Mouse (Mus musculus): ENCODE measurements around the gene Aldh16a1. TPM values are rescaled to one million over a fixed set of nuclear protein-coding genes. Genes with fewer than 3 reads are reported as not detected.

The Aldh16a1 gene
- polyA plus RNA-seq, 1 experiment from 2014 or later, result 46.4 TPM

DNA sequence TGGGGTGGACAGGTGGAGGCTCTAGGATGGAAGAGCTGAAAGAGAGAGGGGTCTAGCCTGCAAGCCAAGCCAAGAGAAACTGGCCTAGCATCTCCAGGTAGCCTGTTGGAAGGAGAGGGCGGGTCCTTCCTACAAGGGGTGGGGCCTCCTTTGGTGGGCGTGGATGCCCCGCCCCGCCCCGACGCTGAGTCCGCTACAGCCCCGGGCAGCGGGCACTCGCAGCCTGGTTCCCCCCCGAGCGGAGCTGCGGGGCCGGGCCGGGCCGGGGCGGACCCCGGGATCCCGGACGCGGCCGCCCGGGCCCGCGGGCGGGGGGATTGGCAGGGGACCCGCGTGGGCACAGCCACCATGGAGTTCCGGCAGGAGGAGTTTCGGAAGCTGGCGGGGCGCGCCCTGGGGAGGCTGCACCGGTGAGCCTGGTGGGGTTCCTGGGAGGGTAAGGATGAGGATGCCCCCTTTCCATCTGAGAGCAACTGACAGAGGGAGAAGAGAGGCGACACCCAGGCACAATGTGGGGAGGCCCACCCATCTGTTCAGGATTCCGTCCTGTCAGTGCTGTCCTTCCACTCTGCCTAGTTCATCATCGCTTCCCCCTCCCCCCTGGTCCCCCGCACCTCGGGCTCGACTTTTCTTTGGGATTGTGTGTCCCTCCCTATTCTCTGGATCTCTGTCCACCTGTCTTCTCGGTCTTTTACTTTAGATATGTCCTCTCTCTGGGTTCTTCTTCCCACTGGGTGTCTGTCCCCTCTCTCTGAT lies 9.5 kb upstream of the Aldh16a1 start, which contains the start of gene Slc17a7:
Gene Slc17a7 (plus strand): TSS at position 215 of the 756 bp plus-strand sequence.
- Histone ChIP-seq H3K4me3 (peak within 1 kb of the TSS; percentile 47), H3K36me3 (peaks cover 20% of the 10 kb centered on the region), H3K4me1 (peaks cover 13% of the 10 kb centered on the region), H3K9me3 (peaks cover 4% of the 10 kb centered on the region; the same call in 1 of the 2 replicates), H3K4me2 (replicated peaks) (peak within 1 kb of the TSS; percentile 73), H3K27ac (no peak within 1 kb of the TSS), H3K27me3 (peaks cover 66% of the 10 kb centered on the region), H3K9ac (peak within 1 kb of the TSS; percentile 59)
- no peak for ATAC-seq (ENCODE audit: low FRiP score, low read depth)
- 2% methylated on average over 34 of the region's 41 CpGs for WGBS

DNA sequence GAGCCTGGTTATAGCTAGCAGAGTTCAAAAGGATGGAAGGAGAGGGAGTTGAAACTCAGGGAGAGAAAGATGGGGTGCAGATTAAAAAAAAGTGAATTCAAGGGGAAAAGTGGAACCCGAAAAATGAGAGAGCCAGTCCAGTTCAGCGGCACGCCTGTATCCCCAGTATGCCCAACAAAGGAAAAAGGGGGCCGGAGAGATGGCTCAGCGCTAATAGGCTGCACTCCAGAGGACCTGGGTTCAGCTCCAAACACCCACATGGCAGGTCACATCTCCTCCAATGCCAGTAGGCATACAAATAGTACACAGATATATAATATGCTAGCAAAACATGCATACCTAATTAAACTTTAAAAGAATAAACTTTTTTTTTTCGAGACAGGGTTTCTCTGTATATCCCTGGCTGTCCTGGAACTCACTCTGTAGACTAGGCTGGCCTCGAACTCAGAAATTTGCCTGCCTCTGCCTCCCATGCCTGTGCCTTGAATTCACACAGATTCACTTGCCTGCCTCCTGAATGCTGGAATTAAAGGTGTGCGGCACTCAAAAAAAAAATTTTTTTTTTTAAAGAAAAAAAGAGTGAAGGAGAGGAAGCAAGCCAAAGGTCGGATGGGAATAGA lies 8.7 kb upstream of the Aldh16a1 start:
- Histone ChIP-seq H3K4me2 (replicated peaks) (peak overlapping the region; percentile 72; the same call in 1 of the 2 replicates), H3K4me1 (peaks cover 13% of the 10 kb centered on the region), H3K27me3 (peaks cover 58% of the 10 kb centered on the region), H3K4me3 (peak overlapping the region; percentile 47), H3K36me3 (peaks cover 28% of the 10 kb centered on the region), H3K27ac (no peak overlapping the region), H3K9ac (no peak overlapping the region), H3K9me3 (no peaks in the 10 kb centered on the region)
- ATAC-seq (ENCODE audit: low FRiP score, low read depth), result no peak
- WGBS, result 69% methylated on average over 9 of the region's 9 CpGs

DNA sequence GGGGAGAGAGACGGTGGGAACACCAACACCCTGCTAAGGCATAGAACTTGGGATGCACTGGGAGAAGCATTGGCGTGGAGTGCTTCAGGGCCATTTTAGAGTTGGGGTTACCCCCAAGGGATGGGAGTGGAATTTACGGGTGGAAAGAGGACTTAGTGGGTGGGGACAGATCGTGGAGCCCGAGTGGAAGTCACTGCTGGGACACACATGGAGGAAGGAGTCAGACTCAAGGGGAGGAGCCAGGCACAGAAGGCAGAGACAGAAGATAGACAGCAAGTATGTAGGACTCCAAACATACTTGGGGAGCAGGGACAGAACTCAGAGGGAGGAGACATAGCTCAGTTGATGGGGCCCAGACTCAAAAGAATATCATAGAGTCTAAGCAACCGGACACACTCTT lies 8.2 kb upstream of the Aldh16a1 start:
- no peaks in the 10 kb centered on the region for H3K9me3 ChIP-seq
- H3K4me1 ChIP-seq, result peaks cover 13% of the 10 kb centered on the region
- H3K36me3 ChIP-seq, result peaks cover 34% of the 10 kb centered on the region
- peak overlapping the region; percentile 72 for H3K4me2 ChIP-seq (replicated peaks)
- H3K27ac ChIP-seq, result no peak overlapping the region
- 25% methylated on average over 6 of the region's 6 CpGs for WGBS
- peak overlapping the region; percentile 48; the same call in 1 of the 2 replicates for H3K9ac ChIP-seq
- peak overlapping the region; percentile 40 for H3K4me3 ChIP-seq
- ATAC-seq (ENCODE audit: low FRiP score, low read depth), result 0 out of 2 replicates have a peak, but pooled peaks have one; percentile 2
- H3K27me3 ChIP-seq, result peaks cover 52% of the 10 kb centered on the region

DNA sequence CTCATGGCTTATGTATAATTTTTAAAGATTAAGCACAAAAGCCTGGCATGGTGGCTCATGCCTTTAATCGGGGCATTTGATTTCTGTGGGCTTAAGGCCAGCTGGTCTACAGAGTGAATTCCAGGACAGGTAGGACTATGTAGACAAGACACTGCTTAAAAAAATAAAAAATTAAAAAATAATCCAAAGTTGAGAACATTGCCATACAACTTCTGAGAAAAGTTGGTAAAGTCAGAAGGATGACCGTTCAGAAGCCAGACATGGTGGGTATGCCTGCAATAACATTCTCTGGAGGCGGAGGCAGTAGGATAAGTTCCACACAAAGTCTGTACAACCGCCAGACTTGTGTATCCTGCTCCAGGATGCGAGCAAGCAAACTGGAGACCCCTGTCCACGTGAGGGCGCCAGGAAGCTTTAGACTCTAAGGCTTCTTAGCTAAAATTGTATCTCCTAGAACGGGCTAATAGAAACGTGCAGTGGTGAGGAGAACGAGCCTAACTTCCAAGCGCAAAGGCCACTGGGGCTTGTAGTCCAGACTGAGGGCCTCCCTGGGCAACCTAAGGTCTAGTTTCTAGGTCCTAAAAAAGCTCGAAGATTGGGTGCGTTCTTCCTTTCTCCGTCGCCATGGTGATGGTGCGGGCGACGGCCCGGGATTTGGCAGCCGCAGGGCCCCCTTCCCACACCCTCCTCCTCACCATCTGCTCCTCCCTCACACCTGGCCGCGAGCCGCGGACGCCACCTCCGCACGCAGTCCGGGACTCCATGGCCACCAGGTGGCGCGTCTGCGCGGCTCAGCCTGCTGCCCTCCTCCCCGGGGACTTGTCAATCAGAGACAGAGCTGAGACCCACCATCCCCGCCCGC lies 7.5 kb upstream of the Aldh16a1 start:
- peak overlapping the region; percentile 40 for H3K4me3 ChIP-seq
- peaks cover 39% of the 10 kb centered on the region for H3K36me3 ChIP-seq
- H3K27ac ChIP-seq, result no peak overlapping the region
- H3K4me1 ChIP-seq, result peaks cover 13% of the 10 kb centered on the region
- ATAC-seq (ENCODE audit: low FRiP score, low read depth), result peak; percentile 93
- peak overlapping the region; percentile 72 for H3K4me2 ChIP-seq (replicated peaks)
- peak overlapping the region; percentile 48; the same call in 1 of the 2 replicates for H3K9ac ChIP-seq
- WGBS, result 5% methylated on average over 35 of the region's 35 CpGs
- no peaks in the 10 kb centered on the region for H3K9me3 ChIP-seq
- peaks cover 45% of the 10 kb centered on the region for H3K27me3 ChIP-seq

DNA sequence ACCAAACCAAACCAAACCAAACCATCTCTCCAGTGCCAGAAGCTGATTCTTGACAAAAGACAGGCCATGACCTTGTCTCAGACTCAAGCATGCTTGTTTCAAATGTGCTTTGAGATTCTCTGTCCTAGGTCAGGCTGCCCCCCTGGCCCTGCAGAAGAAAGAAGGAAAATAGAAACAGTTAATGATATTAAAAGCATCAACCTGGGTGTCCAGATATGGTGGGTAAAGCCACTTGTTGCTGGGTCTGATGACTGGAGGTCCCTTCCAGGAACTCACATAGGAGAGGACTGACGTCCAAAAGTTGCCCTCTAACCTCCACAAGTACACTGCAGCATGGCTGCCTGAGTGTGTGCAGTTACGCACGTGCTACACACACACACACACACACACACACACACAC lies 6.5 kb upstream of the Aldh16a1 start:
- Histone ChIP-seq H3K36me3 (peaks cover 39% of the 10 kb centered on the region), H3K9ac (no peak overlapping the region), H3K9me3 (no peaks in the 10 kb centered on the region), H3K4me2 (replicated peaks) (no peak overlapping the region), H3K4me3 (no peak overlapping the region), H3K27me3 (peaks cover 35% of the 10 kb centered on the region), H3K27ac (no peak overlapping the region), H3K4me1 (peaks cover 13% of the 10 kb centered on the region)
- 92% methylated on average over 3 of the region's 3 CpGs for WGBS
- ATAC-seq (ENCODE audit: low FRiP score, low read depth), result no peak

DNA sequence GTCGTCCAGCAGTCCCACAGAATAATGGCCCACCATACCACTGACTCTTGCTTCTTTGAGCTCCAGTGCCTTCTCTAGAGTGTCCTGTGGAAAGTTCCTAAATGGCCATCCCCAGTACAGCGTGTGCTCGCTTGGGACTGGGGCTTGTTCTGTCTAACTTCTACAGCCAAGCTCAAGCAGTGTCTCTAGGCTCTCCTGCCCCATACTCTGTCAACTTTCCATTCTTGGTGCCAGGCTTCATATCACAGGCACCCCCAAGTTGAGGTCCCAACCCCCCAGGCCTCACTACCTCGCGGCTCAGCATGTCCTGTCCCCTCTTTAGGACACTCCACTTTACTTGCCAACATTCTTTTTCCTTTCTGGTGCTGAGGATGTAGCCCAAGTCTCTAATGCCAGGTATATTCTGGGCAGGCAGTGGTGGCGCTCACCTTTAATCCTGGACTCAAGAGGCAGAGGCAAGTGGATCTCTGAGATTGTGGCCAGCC lies 6.0 kb upstream of the Aldh16a1 start:
- Histone ChIP-seq H3K4me2 (replicated peaks) (no peak overlapping the region), H3K36me3 (peaks cover 39% of the 10 kb centered on the region), H3K9me3 (no peaks in the 10 kb centered on the region), H3K27ac (no peak overlapping the region), H3K4me3 (no peak overlapping the region), H3K4me1 (peaks cover 15% of the 10 kb centered on the region), H3K9ac (no peak overlapping the region), H3K27me3 (peaks cover 30% of the 10 kb centered on the region)
- ATAC-seq (ENCODE audit: low FRiP score, low read depth), result no peak
- WGBS, result 91% methylated on average over 6 of the region's 6 CpGs

DNA sequence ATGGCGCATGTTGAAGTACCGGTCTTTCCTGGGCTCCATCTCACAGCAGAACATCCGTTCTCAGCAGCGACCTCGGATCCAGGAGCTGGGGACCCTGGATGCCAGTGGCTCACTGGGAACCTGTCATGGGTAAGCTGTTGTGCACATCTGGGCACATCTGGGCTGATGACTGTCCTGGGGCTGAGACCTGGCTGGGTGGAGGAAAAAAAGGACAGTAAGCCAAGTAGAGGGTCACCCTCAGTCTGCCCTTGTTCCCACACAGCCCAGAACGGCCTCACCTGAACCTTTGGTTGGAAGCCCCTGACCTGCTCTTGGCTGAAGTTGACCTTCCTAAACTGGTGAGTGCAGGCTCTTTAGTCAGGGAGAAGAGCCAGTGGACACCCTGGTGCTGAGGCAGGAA lies 4.6 kb upstream of the Aldh16a1 start:
- Histone ChIP-seq H3K9me3 (no peaks in the 10 kb centered on the region), H3K27ac (no peak overlapping the region), H3K4me3 (no peak overlapping the region), H3K27me3 (peaks cover 17% of the 10 kb centered on the region), H3K4me2 (replicated peaks) (no peak overlapping the region), H3K4me1 (peaks cover 20% of the 10 kb centered on the region), H3K36me3 (peaks cover 39% of the 10 kb centered on the region), H3K9ac (no peak overlapping the region)
- WGBS, result 96% methylated on average over 6 of the region's 6 CpGs
- no peak for ATAC-seq (ENCODE audit: low FRiP score, low read depth)

DNA sequence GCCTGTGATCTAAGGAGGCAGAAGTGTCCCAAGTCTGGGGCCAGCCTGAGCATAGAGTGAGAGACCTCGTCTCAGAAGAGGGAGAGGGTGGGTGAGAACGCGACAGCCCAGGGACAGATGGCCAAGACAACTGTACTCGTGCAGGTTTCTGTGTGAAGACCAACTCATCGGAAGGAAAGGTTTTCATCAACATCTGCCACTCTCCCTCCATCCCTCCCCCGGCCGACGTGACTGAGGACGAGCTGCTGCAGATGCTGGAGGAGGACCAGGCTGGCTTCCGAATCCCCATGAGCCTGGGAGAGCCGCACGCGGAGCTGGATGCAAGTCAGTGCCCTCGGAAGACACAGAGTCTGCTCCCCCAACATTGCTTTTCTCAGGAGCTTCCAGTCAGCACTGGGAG lies 3.1 kb upstream of the Aldh16a1 start:
- H3K27ac ChIP-seq, result no peak overlapping the region
- no peak overlapping the region for H3K4me3 ChIP-seq
- H3K4me2 ChIP-seq (replicated peaks), result no peak overlapping the region
- H3K9me3 ChIP-seq, result no peaks in the 10 kb centered on the region
- no peak for ATAC-seq (ENCODE audit: low FRiP score, low read depth)
- H3K36me3 ChIP-seq, result peaks cover 39% of the 10 kb centered on the region
- peaks cover 1% of the 10 kb centered on the region for H3K27me3 ChIP-seq
- H3K9ac ChIP-seq, result no peak overlapping the region
- H3K4me1 ChIP-seq, result peaks cover 19% of the 10 kb centered on the region
- 86% methylated on average over 14 of the region's 14 CpGs for WGBS

DNA sequence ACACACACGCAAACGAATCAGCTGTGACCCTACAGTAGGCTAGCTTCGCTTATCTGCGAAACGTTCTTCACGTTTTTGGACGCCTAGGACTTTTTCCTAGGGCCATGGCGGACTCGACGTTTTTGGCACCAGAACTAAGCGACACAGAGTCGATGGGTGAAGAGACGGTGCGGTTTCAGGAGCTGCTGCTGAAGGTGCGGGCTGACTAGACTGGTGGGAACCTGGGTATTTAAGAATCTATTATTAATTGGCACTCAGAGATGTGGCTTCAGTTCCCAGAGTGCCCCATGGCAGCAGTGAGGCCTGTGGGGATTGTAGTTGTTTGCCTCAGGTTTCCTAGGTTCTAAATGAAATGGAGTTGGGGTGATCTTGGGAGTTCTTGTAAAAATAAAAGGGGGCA lies 1.8 kb upstream of the Aldh16a1 start:
- Histone ChIP-seq H3K27me3 (no peaks in the 10 kb centered on the region), H3K36me3 (peaks cover 39% of the 10 kb centered on the region), H3K4me2 (replicated peaks) (no peak overlapping the region), H3K4me3 (no peak overlapping the region), H3K9me3 (no peaks in the 10 kb centered on the region), H3K27ac (no peak overlapping the region), H3K4me1 (peaks cover 23% of the 10 kb centered on the region), H3K9ac (no peak overlapping the region)
- 96% methylated on average over 15 of the region's 15 CpGs for WGBS
- ATAC-seq (ENCODE audit: low FRiP score, low read depth), result no peak

DNA sequence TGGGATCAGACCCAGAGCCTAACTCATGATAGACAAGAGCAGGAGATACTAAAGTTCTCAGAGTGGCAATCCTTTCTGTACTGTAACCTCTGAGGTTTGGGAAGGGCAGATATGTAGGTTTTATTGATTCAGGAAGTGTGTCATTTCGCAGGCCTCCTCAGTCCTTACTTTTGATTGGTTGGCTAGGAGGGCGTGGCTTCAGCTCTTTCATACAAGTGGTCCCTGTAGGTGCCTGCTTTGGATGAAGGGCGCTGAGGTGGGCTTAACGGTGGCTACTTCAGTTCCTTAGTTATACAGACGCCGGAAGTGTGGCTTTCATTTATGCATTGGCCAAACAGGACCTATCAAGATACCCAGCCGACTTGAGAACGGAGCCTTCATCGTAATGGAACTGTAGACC lies 1.2 kb upstream of the Aldh16a1 start:
- no peaks in the 10 kb centered on the region for H3K27me3 ChIP-seq
- H3K36me3 ChIP-seq, result peaks cover 36% of the 10 kb centered on the region
- peak overlapping the region; percentile 64; the same call in 1 of the 2 replicates for H3K4me3 ChIP-seq
- no peak overlapping the region for H3K9ac ChIP-seq
- no peaks in the 10 kb centered on the region for H3K9me3 ChIP-seq
- 82% methylated on average over 9 of the region's 9 CpGs for WGBS
- H3K4me2 ChIP-seq (replicated peaks), result peak overlapping the region; percentile 80
- ATAC-seq (ENCODE audit: low FRiP score, low read depth), result no peak
- H3K27ac ChIP-seq, result 0 out of 2 replicates have a peak overlapping the region, but pooled peaks have one; percentile 39
- H3K4me1 ChIP-seq, result peaks cover 29% of the 10 kb centered on the region

DNA sequence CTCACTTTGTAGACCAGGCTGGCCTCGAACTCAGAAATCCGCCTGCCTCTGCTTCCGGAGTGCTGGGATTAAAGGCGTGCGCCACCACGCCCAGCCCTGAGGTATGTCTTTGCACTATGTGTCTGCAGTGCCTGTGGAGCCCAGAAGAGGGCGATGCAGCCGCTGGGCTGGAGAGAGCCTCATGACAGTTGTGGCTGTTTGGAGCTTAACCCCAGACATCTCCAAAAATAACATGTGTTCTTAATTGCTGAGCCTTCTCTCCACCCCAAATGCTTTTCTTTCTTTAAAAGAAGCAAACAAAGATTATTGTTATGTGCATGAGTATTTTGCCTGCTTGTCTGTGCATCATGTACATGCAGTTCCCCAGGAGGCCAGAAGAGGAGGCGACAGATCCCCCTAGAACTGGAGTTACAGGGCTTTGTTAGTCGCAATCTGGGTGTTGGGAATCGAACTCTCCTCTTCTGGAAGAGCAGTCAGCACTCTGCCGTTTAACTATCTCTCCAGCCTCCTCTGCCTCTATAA lies 670 bp upstream of the Aldh16a1 start:
- Histone ChIP-seq H3K27ac (peak overlapping the region; percentile 39; the same call in 1 of the 2 replicates), H3K4me3 (peak overlapping the region; percentile 64), H3K4me2 (replicated peaks) (peak overlapping the region; percentile 80), H3K9ac (0 out of 2 replicates have a peak overlapping the region, but pooled peaks have one; percentile 25), H3K4me1 (peaks cover 34% of the 10 kb centered on the region), H3K27me3 (no peaks in the 10 kb centered on the region), H3K36me3 (peaks cover 30% of the 10 kb centered on the region), H3K9me3 (no peaks in the 10 kb centered on the region)
- WGBS, result 85% methylated on average over 12 of the region's 12 CpGs
- ATAC-seq (ENCODE audit: low FRiP score, low read depth), result 0 out of 2 replicates have a peak, but pooled peaks have one; percentile 0
